Mouse (Mus musculus) layer of hippocampus, adult 2 months (tissue): ENCODE results near the gene Plekha5. TPM values are rescaled to one million over a fixed set of nuclear protein-coding genes. Genes with fewer than 3 reads are reported as not detected.
A peak's percentile ranks its signal among the peaks of the same experiment; 100 is the strongest.
"Not testable (repeated sequence)": the region's sequence is repeated elsewhere in the genome, so short reads cannot be mapped to it uniquely, and the experiment has no call there.

Experiments used
- DNase-seq, 2 experiments: peaks; one replicate each; pipeline ENCODE4 v3.0.0; 2022; ENCODE audit warnings: low spot score in 2 of 2
- H3K27ac ChIP-seq: fragments of 200-600 bp; 2 replicates; pipeline ENCODE4 v1.8.1; 2022
- H3K4me3 ChIP-seq: fragments of 200-600 bp; 2 replicates; pipeline ENCODE4 v1.8.1; 2022; ENCODE audit warnings: mild to moderate bottlenecking
- CTCF ChIP-seq: fragments of 200-600 bp; conservative IDR thresholded peaks from 2 replicates; pipeline ENCODE4 v1.8.1; 2022; ENCODE audit warnings: antibody characterized with exemption, mild to moderate bottlenecking, moderate library complexity
- total RNA-seq, 2 experiments: library from RNA; stranded (reverse); gene quantifications; 2 replicates each; pipeline ENCODE4 v1.2.3; 2021

Plekha5 gene
- total RNA-seq, 2 experiments from 2014 or later = 109 to 125 TPM

DNA sequence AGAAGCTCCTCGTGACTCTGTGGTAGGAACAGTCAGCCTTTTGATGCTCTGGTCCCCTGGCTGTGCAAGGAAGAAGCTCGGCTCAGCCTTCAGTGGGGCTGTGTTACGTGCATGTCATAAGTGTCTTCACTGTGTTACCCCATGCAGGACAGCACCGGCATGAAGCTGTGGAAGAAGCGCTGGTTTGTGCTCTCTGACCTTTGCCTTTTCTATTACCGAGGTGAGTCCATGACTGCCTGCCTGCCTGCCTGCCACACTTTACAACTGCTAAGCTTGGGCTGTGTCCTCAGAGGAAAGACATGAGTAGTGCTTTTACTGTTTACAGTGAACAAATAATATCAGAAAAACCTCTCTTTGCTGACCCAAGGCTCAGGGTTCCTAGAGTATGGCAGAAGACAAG, 104.6 kb downstream of the Plekha5 start:
- no peak overlapping the region for H3K27ac ChIP-seq
- no peak for TF ChIP-seq CTCF
- H3K4me3 ChIP-seq = no peak overlapping the region
- DNase-seq = no peak

DNA sequence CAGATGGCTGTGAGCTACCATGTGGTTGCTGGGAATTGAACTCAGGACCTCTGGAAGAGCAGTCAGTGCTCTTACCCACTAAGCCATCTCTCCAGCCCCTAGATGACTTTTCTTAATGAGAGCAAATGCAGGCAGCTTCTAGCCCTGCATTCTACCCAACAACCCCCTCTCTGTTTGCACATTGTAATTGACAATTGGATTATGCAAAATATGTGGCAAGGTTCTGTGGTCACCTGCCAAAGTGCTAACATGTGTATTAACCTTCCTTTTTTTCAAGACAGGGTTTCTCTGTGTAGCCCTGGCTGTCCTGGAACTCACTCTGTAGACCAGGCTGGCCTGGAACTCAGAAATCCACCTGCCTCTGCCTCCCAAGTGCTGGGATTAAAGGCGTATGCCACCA, 109.0 kb downstream of the Plekha5 start:
- H3K27ac ChIP-seq, H3K4me3 ChIP-seq, DNase-seq: not testable (repeated sequence)

DNA sequence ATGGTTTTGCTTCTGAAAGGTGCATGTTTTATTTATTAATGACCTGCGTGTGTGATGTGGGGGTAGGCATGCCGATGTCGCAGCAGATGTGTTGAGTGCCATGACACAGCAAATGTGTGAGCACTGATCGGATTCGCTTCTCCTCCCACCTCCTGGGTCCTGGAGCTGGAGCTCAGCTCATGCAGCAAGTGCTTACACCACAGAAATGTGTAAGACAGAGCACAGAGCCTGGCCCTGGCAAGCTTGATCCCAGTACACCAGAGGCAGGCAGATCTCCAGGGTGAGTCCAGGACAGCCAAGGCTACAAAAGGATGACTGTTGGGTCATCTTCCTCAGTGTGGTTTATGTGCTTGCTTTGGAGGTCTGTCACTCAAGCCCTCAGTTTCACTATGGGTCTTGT, 109.8 kb downstream of the Plekha5 start:
- DNase-seq = no peak
- Histone ChIP-seq H3K4me3 (no peak overlapping the region), H3K27ac (no peak overlapping the region)
- TF ChIP-seq CTCF = no peak

DNA sequence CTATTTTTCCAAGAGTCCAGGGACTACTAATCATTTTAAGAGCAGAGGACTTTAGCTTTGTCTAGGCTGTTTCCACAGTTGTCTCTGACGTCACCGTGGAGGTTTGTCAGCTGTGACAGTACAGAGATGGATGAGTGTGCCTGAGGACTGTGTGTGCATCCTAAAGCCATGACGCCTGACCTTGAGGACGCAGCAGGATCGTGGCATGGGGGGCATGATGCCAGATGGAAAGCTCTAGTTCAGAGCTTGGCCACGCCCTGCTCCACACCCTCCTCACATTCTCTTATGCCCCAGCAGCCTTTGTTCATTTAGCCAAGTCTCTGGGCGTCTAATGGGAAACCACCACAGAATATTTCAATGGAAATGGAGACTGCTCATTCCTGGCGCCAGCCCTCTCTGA, 111.7 kb downstream of the Plekha5 start:
- Histone ChIP-seq H3K4me3 (no peak overlapping the region), H3K27ac (no peak overlapping the region)
- TF ChIP-seq CTCF = no peak
- DNase-seq = no peak

DNA sequence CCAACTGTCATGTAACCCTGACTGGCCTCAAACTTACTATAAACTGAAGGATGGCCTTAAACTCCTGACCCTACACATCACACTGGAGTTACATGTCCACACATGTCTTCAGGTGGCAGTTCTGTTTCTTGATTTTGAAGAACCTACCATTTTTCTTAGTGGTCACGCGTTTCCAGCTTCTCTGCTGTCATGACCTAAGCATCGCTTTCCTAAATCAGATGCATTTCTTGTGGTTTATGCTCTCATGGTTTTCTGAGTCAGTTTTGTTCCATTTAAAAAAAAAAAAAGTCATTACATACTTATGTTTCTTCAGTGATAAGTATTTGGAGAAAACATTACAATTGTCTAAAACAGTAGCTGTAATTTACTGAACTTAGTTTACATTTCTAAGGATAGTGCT, 118.1 kb downstream of the Plekha5 start:
- Histone ChIP-seq H3K4me3 (no peak overlapping the region), H3K27ac (no peak overlapping the region)
- DNase-seq = no peak
- TF ChIP-seq CTCF = no peak

DNA sequence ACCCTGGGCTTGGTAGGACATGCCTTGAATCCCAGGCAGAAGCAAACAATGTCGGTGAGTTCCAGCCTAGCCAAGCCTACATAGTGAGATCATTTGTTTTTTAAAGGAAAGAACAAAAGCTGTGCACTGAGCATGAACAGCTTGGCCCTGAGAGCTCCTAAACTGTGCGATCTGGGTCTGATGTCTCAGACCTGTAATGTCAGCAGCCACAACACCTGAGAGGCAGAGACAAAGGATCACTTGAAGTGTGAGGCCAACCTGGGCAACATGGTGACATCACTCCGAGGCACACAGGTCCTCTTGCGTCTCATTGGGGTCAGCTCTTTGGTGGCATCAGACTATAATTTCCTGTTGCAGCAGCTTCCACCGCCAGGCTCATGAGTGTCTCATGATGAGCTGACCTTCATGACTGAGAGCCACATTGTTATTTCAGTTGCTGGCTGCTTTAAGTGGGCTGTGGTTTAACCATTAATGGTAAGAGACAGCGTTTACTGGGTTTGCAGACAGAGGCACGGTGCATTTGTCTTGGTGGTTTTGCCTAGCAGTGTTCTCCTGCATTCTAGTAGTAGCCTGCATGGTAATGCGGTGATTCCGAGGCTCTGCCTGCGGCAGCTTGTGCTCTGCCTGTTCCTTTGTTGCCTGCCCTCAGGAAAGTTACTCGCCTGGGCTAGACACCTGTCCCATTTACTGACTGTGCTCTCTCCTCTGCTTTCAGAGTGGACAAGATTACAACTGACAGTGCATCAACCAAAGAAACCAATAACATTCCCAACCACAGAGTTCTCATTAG, 119.3 kb downstream of the Plekha5 start:
- no peak for TF ChIP-seq CTCF
- peak overlapping the region; percentile 61 for H3K27ac ChIP-seq
- no peak for DNase-seq
- H3K4me3 ChIP-seq = no peak overlapping the region

DNA sequence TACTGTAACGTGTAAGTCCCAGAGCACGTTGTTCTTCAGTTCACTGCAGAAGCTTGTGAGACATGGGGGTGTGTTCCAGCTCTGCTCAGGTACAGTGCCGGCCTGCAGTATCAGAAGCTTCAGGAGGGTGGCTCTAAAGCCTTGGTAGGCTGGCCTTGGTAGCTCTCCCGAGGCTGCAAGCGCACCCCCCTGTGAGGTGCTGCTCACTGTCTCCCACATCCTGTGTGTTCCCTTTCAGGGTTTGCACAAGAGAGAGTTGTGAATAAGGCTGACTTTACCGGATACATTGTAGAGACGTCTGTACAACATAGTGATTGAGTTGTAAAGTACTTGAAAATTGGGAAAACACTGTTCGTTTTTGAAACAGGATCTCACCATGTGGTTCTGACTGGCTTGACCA, 122.2 kb downstream of the Plekha5 start:
- no peak for TF ChIP-seq CTCF
- no peak overlapping the region for H3K4me3 ChIP-seq
- no peak overlapping the region for H3K27ac ChIP-seq
- DNase-seq = no peak

DNA sequence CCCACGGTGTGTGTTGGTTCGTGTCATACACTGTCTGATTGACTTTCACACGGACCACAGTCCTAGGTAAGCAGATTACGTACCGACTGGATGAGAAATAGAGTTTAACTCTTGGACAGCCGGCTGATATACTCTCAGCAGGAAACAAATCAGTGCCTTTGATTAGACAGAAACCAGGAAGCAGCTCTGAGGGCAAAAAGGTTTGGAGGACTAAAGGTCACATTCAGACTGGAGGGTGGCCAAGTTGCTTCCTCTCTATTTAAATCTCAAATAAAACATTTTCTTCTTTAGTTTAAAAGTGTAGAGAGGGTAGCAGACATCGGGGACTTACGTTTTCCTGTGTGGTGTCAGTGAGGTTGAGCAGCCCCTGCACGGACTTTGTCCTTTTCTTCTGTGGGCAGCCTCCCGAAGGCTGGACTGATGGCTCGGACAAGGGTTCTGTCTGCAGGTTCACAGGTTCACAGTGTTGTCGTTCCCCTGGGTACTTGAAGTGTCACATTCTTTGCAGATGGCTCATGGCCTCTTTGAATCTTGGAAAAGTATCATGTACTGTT, 122.9 kb downstream of the Plekha5 start:
- TF ChIP-seq CTCF = no peak
- peak overlapping the region; percentile 47; the same call in 1 of the 2 replicates for H3K27ac ChIP-seq
- DNase-seq = no peak
- no peak overlapping the region for H3K4me3 ChIP-seq

DNA sequence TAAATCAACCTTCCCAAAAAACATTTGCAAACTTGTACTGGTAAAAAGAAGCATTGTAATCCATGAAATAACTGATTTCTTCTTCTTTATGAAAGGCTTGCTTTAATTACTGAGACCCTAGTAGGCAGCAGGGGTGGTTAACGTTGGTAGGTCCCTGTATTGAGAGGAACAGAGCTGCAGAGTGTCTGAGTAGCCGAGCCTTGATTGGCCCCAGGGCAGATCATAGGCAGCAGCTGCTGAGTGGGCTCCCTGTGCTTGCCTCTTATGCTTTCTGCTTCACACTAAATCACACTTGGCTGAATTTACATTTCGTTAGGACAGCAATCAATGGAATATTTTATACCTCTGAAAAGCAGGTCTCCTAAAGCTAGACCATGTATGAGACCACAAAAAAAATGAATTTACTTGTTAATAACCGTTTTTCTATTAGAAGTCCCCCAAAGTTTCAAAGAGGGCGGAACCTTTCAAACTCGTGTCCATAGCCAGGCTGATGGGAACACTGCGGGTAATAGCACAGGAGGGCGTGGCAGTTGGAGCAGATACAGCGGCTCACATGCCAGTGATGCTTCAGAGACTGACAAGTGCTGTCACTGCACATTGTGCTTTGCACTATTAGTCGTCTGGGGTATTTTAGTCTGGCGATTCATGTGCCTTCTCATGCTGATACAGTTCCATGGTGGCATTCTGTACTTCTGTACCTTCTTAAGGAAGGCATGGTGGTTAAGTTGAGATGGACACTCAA, 123.5 kb downstream of the Plekha5 start:
- TF ChIP-seq CTCF = no peak
- no peak overlapping the region for H3K4me3 ChIP-seq
- no peak for DNase-seq
- peak overlapping the region; percentile 47; the same call in 1 of the 2 replicates for H3K27ac ChIP-seq

DNA sequence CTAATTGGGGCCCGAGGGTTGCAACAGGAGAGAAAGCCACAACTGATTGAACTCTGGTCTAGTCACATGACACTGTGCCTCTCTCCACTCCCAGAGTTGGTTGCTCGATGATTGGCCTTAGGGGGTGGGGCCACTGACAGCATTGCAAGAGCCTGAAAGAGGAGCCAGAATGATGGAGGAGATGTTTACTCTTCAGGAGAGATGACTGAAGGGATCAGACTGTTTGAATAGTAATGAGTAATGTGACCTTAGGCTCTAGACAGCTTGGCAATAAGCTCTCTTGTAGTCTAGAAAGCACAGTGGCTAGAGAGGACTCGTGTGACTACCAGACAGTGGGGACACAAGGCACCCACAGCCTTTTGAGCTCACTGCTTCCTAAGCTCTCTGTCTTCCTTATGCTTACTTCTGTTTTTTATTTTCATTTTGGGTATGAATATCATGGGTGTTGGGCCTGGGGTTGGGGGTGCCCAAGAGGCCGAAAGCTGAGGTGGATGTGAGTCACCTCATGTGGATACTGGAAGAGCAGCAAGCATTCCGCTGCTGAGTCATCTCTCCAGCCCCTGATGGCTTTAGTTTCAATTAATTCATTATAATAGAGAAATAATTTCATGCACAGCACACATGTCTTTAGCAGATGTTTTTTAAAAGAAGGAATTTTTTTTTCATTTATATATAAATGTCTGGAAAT, 124.4 kb downstream of the Plekha5 start:
- Histone ChIP-seq H3K4me3 (no peak overlapping the region), H3K27ac (peak overlapping the region; percentile 47; the same call in 1 of the 2 replicates)
- no peak for DNase-seq
- TF ChIP-seq CTCF = no peak

DNA sequence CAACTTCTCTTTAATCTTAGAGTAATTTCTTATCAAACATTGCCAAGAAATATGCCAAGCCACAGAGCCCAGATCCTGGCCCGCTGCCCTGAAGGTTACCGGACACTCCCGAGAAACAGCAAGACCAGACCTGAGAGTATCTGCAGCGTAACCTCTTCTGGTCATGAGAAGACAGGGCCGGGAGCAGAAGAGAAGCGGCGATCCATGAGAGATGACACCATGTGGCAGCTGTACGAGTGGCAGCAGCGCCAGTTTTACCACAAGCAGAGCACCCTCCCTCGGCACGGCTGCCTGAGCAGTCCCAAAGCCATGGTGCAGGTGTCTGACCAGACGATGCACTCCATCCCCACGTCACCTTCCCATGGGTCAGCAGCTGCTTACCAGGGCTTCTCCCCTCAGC, 126.9 kb downstream of the Plekha5 start:
- no peak overlapping the region for H3K27ac ChIP-seq
- TF ChIP-seq CTCF = peak; percentile 21; the same call in 1 of the 2 replicates
- H3K4me3 ChIP-seq = no peak overlapping the region
- DNase-seq = no peak

DNA sequence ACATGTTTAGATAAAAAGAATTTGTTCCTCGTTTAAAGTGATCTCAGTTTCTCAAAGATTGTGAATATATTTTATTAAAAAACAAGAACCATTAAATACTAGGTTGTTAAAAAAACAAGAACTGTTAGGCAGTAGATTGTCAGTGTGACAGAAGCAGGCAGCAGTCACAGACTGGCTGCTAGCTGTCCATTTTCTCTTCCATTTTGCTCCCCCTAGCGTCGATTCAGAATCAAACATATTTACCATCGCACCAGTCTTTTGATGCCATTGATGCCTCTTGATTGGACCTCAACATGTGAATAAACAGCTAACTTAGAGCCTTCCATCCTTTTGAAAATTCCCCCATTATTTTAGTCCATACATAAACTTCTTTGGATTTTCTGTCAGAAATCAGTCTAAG, 130.4 kb downstream of the Plekha5 start:
- H3K4me3 ChIP-seq = no peak overlapping the region
- peak; percentile 87 for TF ChIP-seq CTCF
- H3K27ac ChIP-seq = peak overlapping the region; percentile 4; the same call in 1 of the 2 replicates
- peak; percentile 37 to 52 for DNase-seq

DNA sequence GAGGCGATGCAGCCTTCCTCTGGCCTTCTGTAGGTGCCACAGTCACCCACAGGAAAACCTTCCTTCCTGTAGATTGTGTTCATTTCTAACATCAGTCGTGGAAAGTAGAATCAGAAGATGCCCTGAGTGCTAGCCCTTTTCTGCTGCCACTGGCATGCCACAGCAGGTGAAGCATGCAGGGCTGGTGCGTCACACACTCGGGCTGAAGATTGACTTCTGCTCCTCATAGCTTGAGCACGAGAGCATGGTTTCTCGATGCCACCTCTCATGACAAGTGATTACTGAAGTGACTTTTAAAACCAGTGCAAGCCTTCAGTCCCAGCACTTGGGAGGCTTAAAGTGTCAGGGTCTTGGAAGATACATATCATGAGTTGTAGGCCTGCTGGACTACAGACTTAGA, 135.6 kb downstream of the Plekha5 start:
- H3K27ac ChIP-seq = no peak overlapping the region
- TF ChIP-seq CTCF = no peak
- DNase-seq = no peak

More for the DNA sequence above, 135.6 kb downstream of the Plekha5 start:
- no peak overlapping the region for H3K4me3 ChIP-seq
